Mouse (Mus musculus): Measurements from ENCODE around the gene Nop53. TPM values are rescaled to one million over a fixed set of nuclear protein-coding genes. Genes with fewer than 3 reads are reported as not detected.
"Not testable (repeated sequence)": the region's sequence is repeated elsewhere in the genome, so short reads cannot be mapped to it uniquely, and the experiment has no call there.

Nop53 gene
- polyA plus RNA-seq, 1 experiment from 2014 or later, result 71.8 TPM

DNA sequence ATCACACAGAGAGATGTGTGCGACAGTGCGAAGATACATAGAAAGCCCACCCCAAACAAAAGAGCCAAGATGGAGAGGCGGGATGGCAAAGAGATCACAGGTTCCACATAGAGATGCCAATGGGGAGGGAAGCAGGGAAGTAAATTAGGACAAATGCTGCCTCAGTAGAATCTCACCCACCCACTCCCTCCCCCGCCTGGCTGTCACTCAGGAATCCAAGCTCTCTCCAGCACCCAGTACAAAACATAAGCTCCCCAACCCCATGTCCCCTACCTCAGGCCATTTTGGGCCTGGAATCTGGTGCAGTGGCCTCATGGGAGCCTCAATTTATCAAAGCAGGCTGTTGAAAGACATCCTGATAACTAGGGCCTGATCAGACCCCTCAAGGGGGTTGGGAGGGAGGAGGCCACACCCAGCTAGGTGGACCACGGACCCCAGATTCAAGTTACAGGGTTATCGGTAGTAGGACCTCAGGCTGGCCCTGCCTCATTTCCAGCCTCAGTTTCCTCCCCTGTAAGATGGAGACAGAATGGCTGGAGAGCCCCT lies 25.2 kb downstream of the Nop53 start:
- ATAC-seq (ENCODE audit: low read depth), result no peak
- no peaks in the 10 kb centered on the region for H3K9me3 ChIP-seq (replicated peaks; ENCODE audit: control insufficient read depth, low read length)
- 64% methylated on average over 6 of the region's 6 CpGs for WGBS (ENCODE audit: insufficient replicate concordance)
- H3K36me3 ChIP-seq (ENCODE audit: control insufficient read depth, insufficient read depth), result peaks cover 2% of the 10 kb centered on the region; the same call in 1 of the 2 replicates
- peak overlapping the region; percentile 83 for H3K4me2 ChIP-seq (ENCODE audit: low read depth, low read length)
- H3K4me1 ChIP-seq (ENCODE audit: control insufficient read depth, low read depth, low read length), result peaks cover 30% of the 10 kb centered on the region
- H3K27me3 ChIP-seq (ENCODE audit: control insufficient read depth, insufficient read depth, low read depth, low read length), result no peaks in the 10 kb centered on the region
- no peak overlapping the region for H3K9ac ChIP-seq (ENCODE audit: low read depth, low read length)
- peak overlapping the region; percentile 75 for H3K4me3 ChIP-seq (ENCODE audit: low read depth, low read length)
- H3K27ac ChIP-seq (ENCODE audit: low read length), result no peak overlapping the region

GRCm38 (mm10) chr7:15919947-15920346 lies 25.9 kb downstream of the Nop53 start:
- H3K4me3 ChIP-seq (ENCODE audit: low read depth, low read length), result no peak overlapping the region
- no peak for ATAC-seq (ENCODE audit: low read depth)
- peaks cover 30% of the 10 kb centered on the region for H3K4me1 ChIP-seq (ENCODE audit: control insufficient read depth, low read depth, low read length)
- no peaks in the 10 kb centered on the region for H3K9me3 ChIP-seq (replicated peaks; ENCODE audit: control insufficient read depth, low read length)
- H3K9ac ChIP-seq (ENCODE audit: low read depth, low read length), result no peak overlapping the region
- H3K4me2 ChIP-seq (ENCODE audit: low read depth, low read length), result no peak overlapping the region
- WGBS (ENCODE audit: insufficient replicate concordance), result 84% methylated on average over 9 of the region's 9 CpGs
- no peak overlapping the region for H3K27ac ChIP-seq (ENCODE audit: low read length)
- H3K36me3 ChIP-seq (ENCODE audit: control insufficient read depth, insufficient read depth), result peaks cover 2% of the 10 kb centered on the region; the same call in 1 of the 2 replicates
- H3K27me3 ChIP-seq (ENCODE audit: control insufficient read depth, insufficient read depth, low read depth, low read length), result no peaks in the 10 kb centered on the region

DNA sequence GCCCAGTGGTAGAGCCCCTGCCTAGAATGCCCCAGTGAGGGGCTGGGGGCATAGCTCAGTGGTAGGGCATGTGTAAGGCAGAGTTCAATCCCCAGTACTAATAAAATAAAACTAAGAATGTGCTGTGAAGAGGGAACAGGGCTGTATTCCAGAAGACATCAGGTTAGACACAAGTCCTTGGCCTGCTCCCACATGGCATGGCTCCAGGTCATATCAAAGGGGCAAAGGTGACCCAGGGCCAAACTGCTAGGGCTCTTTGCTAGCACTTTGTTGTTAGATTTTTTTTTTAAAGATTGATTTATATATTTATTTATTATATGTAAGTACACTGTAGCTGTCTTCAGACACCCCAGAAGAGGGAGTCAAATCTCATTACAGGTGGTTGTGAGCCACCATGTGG lies 27.5 kb downstream of the Nop53 start:
- Histone ChIP-seq H3K36me3 (ENCODE audit: control insufficient read depth, insufficient read depth) (peaks cover 2% of the 10 kb centered on the region; the same call in 1 of the 2 replicates), H3K4me2 (ENCODE audit: low read depth, low read length) (no peak overlapping the region), H3K27ac (ENCODE audit: low read length) (no peak overlapping the region), H3K27me3 (ENCODE audit: control insufficient read depth, insufficient read depth, low read depth, low read length) (no peaks in the 10 kb centered on the region), H3K9me3 (replicated peaks; ENCODE audit: control insufficient read depth, low read length) (no peaks in the 10 kb centered on the region), H3K9ac (ENCODE audit: low read depth, low read length) (no peak overlapping the region), H3K4me3 (ENCODE audit: low read depth, low read length) (no peak overlapping the region), H3K4me1 (ENCODE audit: control insufficient read depth, low read depth, low read length) (peaks cover 30% of the 10 kb centered on the region)
- ATAC-seq (ENCODE audit: low read depth), result no peak

DNA sequence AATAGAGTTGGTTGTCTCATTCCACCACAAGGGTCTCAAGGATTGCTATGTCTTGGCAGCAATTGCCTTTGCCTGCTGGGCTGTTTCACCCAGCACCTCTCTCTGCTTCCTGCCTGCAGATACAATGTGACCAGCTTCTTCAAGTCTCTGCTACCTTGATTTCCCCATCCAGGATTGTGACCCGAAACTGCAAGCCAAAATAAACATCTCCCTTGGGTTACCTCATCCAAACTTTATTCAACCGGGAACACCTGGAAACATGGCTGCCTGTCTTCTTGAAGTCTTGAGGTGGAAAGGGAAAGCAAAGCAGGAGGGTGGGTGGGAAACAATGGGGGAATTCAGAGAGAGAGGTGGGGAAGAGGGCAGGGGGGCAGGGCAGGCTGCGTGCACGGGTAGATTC lies 28.9 kb downstream of the Nop53 start:
- WGBS (ENCODE audit: insufficient replicate concordance), result 72% methylated on average over 4 of the region's 4 CpGs
- no peak overlapping the region for H3K9ac ChIP-seq (ENCODE audit: low read depth, low read length)
- no peak overlapping the region for H3K4me2 ChIP-seq (ENCODE audit: low read depth, low read length)
- H3K4me3 ChIP-seq (ENCODE audit: low read depth, low read length), result no peak overlapping the region
- peaks cover 2% of the 10 kb centered on the region; the same call in 1 of the 2 replicates for H3K36me3 ChIP-seq (ENCODE audit: control insufficient read depth, insufficient read depth)
- no peaks in the 10 kb centered on the region for H3K27me3 ChIP-seq (ENCODE audit: control insufficient read depth, insufficient read depth, low read depth, low read length)
- H3K4me1 ChIP-seq (ENCODE audit: control insufficient read depth, low read depth, low read length), result peaks cover 23% of the 10 kb centered on the region
- no peaks in the 10 kb centered on the region for H3K9me3 ChIP-seq (replicated peaks; ENCODE audit: control insufficient read depth, low read length)
- H3K27ac ChIP-seq (ENCODE audit: low read length), result no peak overlapping the region
- ATAC-seq (ENCODE audit: low read depth), result no peak

GRCm38 (mm10) chr7:15916134-15916723 lies 29.6 kb downstream of the Nop53 start:
- H3K27ac ChIP-seq (ENCODE audit: low read length), result no peak overlapping the region
- no peak for ATAC-seq (ENCODE audit: low read depth)
- peaks cover 2% of the 10 kb centered on the region; the same call in 1 of the 2 replicates for H3K36me3 ChIP-seq (ENCODE audit: control insufficient read depth, insufficient read depth)
- H3K4me1 ChIP-seq (ENCODE audit: control insufficient read depth, low read depth, low read length), result peaks cover 21% of the 10 kb centered on the region
- H3K4me3 ChIP-seq (ENCODE audit: low read depth, low read length), result no peak overlapping the region
- no peaks in the 10 kb centered on the region for H3K9me3 ChIP-seq (replicated peaks; ENCODE audit: control insufficient read depth, low read length)
- 64% methylated on average over 3 of the region's 3 CpGs for WGBS (ENCODE audit: insufficient replicate concordance)
- H3K9ac ChIP-seq (ENCODE audit: low read depth, low read length), result no peak overlapping the region
- no peaks in the 10 kb centered on the region for H3K27me3 ChIP-seq (ENCODE audit: control insufficient read depth, insufficient read depth, low read depth, low read length)
- no peak overlapping the region for H3K4me2 ChIP-seq (ENCODE audit: low read depth, low read length)

DNA sequence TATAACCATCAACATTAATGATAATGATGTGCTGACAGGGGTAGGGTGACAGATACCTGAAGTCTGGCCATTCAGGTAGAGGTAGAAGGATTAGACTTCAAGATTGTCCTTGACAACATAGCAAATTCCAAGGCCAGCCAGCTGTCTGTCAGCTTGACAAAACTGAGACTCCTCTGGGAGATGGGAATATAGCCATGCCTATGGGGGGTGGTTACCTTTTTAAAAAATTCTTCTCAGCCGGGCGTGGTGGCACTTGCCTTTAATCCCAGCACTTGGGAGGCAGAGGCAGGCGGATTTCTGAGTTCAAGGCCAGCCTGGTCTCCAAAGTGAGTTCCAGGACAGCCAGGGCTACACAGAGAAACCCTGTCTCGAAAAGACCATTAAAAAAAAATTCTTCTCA lies 30.2 kb downstream of the Nop53 start:
- not testable (repeated sequence) for ATAC-seq (ENCODE audit: low read depth); H3K27ac ChIP-seq (ENCODE audit: low read length)
- WGBS (ENCODE audit: insufficient replicate concordance), result 70% methylated on average over 4 of the region's 4 CpGs

DNA sequence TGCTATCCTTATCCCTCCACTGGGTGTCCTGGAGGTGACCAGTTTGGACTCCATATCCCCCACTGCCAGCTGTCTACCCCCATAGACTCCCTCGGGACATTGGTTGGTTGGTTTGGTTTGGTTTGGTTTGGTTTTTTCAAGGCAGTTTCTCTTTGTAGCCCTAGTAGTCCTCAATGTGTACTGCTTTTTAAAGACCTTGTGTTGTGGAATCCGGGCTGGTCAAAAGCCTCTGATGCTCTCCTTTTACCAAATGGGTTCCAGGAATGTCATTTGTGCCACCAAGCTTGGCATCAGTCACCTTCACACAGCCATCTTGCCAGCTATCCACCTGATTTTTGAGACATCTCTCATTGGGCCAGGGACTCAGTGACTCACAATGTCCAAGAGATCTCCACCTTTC lies 31.1 kb downstream of the Nop53 start:
- 74% methylated on average over 2 of the region's 2 CpGs for WGBS (ENCODE audit: insufficient replicate concordance)

More for the DNA sequence above, 30.2 kb downstream of the Nop53 start:
- H3K4me3 ChIP-seq (ENCODE audit: low read depth, low read length); H3K9me3 ChIP-seq (replicated peaks; ENCODE audit: control insufficient read depth, low read length); H3K4me2 ChIP-seq (ENCODE audit: low read depth, low read length); H3K36me3 ChIP-seq (ENCODE audit: control insufficient read depth, insufficient read depth); H3K27me3 ChIP-seq (ENCODE audit: control insufficient read depth, insufficient read depth, low read depth, low read length); H3K9ac ChIP-seq (ENCODE audit: low read depth, low read length): not testable (repeated sequence)
- H3K4me1 ChIP-seq (ENCODE audit: control insufficient read depth, low read depth, low read length), result peaks cover 15% of the 10 kb centered on the region

GRCm38 (mm10) chr7:15914252-15914651 lies 31.6 kb downstream of the Nop53 start:
- H3K4me2 ChIP-seq (ENCODE audit: low read depth, low read length), result no peak overlapping the region
- H3K4me1 ChIP-seq (ENCODE audit: control insufficient read depth, low read depth, low read length), result peaks cover 3% of the 10 kb centered on the region
- H3K27me3 ChIP-seq (ENCODE audit: control insufficient read depth, insufficient read depth, low read depth, low read length), result no peaks in the 10 kb centered on the region
- H3K27ac ChIP-seq (ENCODE audit: low read length), result no peak overlapping the region
- H3K9ac ChIP-seq (ENCODE audit: low read depth, low read length), result no peak overlapping the region
- H3K9me3 ChIP-seq (replicated peaks; ENCODE audit: control insufficient read depth, low read length), result no peaks in the 10 kb centered on the region
- WGBS (ENCODE audit: insufficient replicate concordance), result 32% methylated on average over 2 of the region's 2 CpGs
- H3K4me3 ChIP-seq (ENCODE audit: low read depth, low read length), result no peak overlapping the region
- no peak for ATAC-seq (ENCODE audit: low read depth)
- H3K36me3 ChIP-seq (ENCODE audit: control insufficient read depth, insufficient read depth), result peaks cover 2% of the 10 kb centered on the region; the same call in 1 of the 2 replicates

More for the DNA sequence above, 31.1 kb downstream of the Nop53 start:
- peaks cover 8% of the 10 kb centered on the region for H3K4me1 ChIP-seq (ENCODE audit: control insufficient read depth, low read depth, low read length)
- H3K36me3 ChIP-seq (ENCODE audit: control insufficient read depth, insufficient read depth), result peaks cover 2% of the 10 kb centered on the region; the same call in 1 of the 2 replicates
- no peaks in the 10 kb centered on the region for H3K27me3 ChIP-seq (ENCODE audit: control insufficient read depth, insufficient read depth, low read depth, low read length)
- no peaks in the 10 kb centered on the region for H3K9me3 ChIP-seq (replicated peaks; ENCODE audit: control insufficient read depth, low read length)
- H3K4me3 ChIP-seq (ENCODE audit: low read depth, low read length), result no peak overlapping the region
- ATAC-seq (ENCODE audit: low read depth), result no peak
- H3K4me2 ChIP-seq (ENCODE audit: low read depth, low read length), result no peak overlapping the region
- H3K27ac ChIP-seq (ENCODE audit: low read length), result no peak overlapping the region
- no peak overlapping the region for H3K9ac ChIP-seq (ENCODE audit: low read depth, low read length)

DNA sequence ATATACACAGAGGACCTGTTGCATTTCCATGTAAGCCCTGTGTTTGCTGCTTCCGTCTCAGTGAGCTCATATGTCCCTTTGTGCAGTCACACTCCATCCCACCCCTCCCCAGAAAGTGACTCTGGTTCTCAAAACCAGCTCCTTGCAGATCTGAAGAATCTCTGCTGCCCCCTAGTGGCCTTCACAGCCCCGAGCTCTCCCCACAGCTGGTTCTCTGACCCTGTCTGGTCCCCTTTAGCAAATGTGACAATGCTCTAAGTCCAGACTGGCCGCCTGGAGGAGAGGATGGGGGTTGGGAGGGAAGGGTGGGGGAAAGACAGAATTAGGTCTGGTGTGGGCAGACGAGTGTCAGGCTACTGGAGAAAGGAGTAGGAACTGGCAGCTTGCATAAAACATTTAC lies 33.7 kb downstream of the Nop53 start:
- 2% methylated on average over 4 of the region's 4 CpGs for WGBS (ENCODE audit: insufficient replicate concordance)
- peaks cover 2% of the 10 kb centered on the region; the same call in 1 of the 2 replicates for H3K36me3 ChIP-seq (ENCODE audit: control insufficient read depth, insufficient read depth)

More for the DNA sequence above, 33.7 kb downstream of the Nop53 start:
- no peak overlapping the region for H3K4me2 ChIP-seq (ENCODE audit: low read depth, low read length)
- no peaks in the 10 kb centered on the region; the same call in 1 of the 2 replicates for H3K4me1 ChIP-seq (ENCODE audit: control insufficient read depth, low read depth, low read length)
- peak; percentile 27 for ATAC-seq (ENCODE audit: low read depth)
- no peaks in the 10 kb centered on the region for H3K9me3 ChIP-seq (replicated peaks; ENCODE audit: control insufficient read depth, low read length)
- no peak overlapping the region for H3K9ac ChIP-seq (ENCODE audit: low read depth, low read length)
- H3K27ac ChIP-seq (ENCODE audit: low read length), result no peak overlapping the region
- no peak overlapping the region for H3K4me3 ChIP-seq (ENCODE audit: low read depth, low read length)
- no peaks in the 10 kb centered on the region for H3K27me3 ChIP-seq (ENCODE audit: control insufficient read depth, insufficient read depth, low read depth, low read length)
